Mouse (Mus musculus) liver, embryonic 15.5 days (tissue): ENCODE measurements at regions not wholly inside any gene's neighbourhood (a gene's known extent, or its start where the extent isn't known, plus 50 kb on each side); places are given as distances from the start of the nearest gene placed in this dataset.
A peak's percentile ranks its signal among the peaks of the same experiment; 100 is the strongest.

Experiments
- ATAC-seq: fragments of 200-750 bp; cut with Nextera tagmentation; 2 replicates; pipeline ENCODE4 v1.8.0; 2017; ENCODE audit warnings: moderate number of reproducible peaks, mild to moderate bottlenecking, moderate library complexity; ENCODE audit not compliant: insufficient read depth
- H3K27ac ChIP-seq: fragments of 300-500 bp; sonication (generic); replicated peaks from 2 replicates; pipeline ENCODE4 v1.5.1; 2015; ENCODE audit warnings: mild to moderate bottlenecking, inconsistent platforms
- H3K27me3 ChIP-seq: fragments of 300-500 bp; sonication (generic); 2 replicates; pipeline ENCODE4 v1.6.1; 2015; ENCODE audit warnings: mild to moderate bottlenecking, inconsistent platforms
- H3K36me3 ChIP-seq: fragments of 300-500 bp; sonication (generic); replicated peaks from 2 replicates; pipeline ENCODE4 v1.6.1; 2015; ENCODE audit warnings: moderate library complexity, mild to moderate bottlenecking, inconsistent platforms
- H3K4me1 ChIP-seq: fragments of 300-500 bp; sonication (generic); replicated peaks from 2 replicates; pipeline ENCODE4 v1.6.1; 2015; ENCODE audit warnings: inconsistent platforms
- H3K4me2 ChIP-seq: fragments of 300-500 bp; sonication (generic); 2 replicates; pipeline ENCODE4 v1.6.1; 2015; ENCODE audit warnings: moderate library complexity, mild to moderate bottlenecking, inconsistent platforms
- H3K4me3 ChIP-seq: fragments of 300-500 bp; sonication (generic); replicated peaks from 2 replicates; pipeline ENCODE4 v1.5.1; 2015; ENCODE audit warnings: mild to moderate bottlenecking, inconsistent platforms
- H3K9ac ChIP-seq: fragments of 300-500 bp; sonication (generic); 2 replicates; pipeline ENCODE4 v1.6.1; 2015; ENCODE audit warnings: moderate library complexity, mild to moderate bottlenecking, inconsistent platforms
- H3K9me3 ChIP-seq: fragments of 300-500 bp; sonication (generic); replicated peaks from 2 replicates; pipeline ENCODE4 v1.6.1; 2016; ENCODE audit warnings: inconsistent platforms
- WGBS: fragments of 180-500 bp; shearing (Covaris S2); methylation state at CpG from one replicate; pipeline ENCODE4 v1.1.7; 2015; ENCODE audit warnings: mixed read lengths; ENCODE audit not compliant: insufficient replicate concordance; 5-methylcytosine and 5-hydroxymethylcytosine counted together

GRCm38 (mm10) chr5:148776796-148777659 is 152.1 kb downstream of the Katnal1 start:
- WGBS = 73% methylated on average over 20 of the region's 20 CpGs
- no peak for ATAC-seq
- peaks cover 29% of the 10 kb centered on the region for H3K4me1 ChIP-seq

GRCm38 (mm10) chr5:148775232-148775631 is 153.9 kb downstream of the Katnal1 start:
- Histone ChIP-seq H3K36me3 (no peaks in the 10 kb centered on the region), H3K4me2 (peak overlapping the region; percentile 45), H3K27me3 (peaks cover 5% of the 10 kb centered on the region; the same call in 1 of the 2 replicates), H3K9me3 (no peaks in the 10 kb centered on the region), H3K9ac (no peak overlapping the region), H3K4me1 (peaks cover 32% of the 10 kb centered on the region), H3K4me3 (no peak overlapping the region), H3K27ac (peak overlapping the region; percentile 34)
- WGBS = 59% methylated on average over 3 of the region's 3 CpGs
- no peak for ATAC-seq

More at GRCm38 (mm10) chr5:148776796-148777659, 152.1 kb downstream of the Katnal1 start:
- H3K4me2 ChIP-seq = no peak overlapping the region
- no peak overlapping the region for H3K27ac ChIP-seq
- no peak overlapping the region for H3K4me3 ChIP-seq
- no peak overlapping the region for H3K9ac ChIP-seq
- H3K36me3 ChIP-seq = no peaks in the 10 kb centered on the region
- H3K27me3 ChIP-seq = peaks cover under 1% of the 10 kb centered on the region; the same call in 1 of the 2 replicates
- H3K9me3 ChIP-seq = no peaks in the 10 kb centered on the region

GRCm38 (mm10) chr5:148774446-148774845 is 154.7 kb downstream of the Katnal1 start:
- no peak overlapping the region for H3K9ac ChIP-seq
- peaks cover 32% of the 10 kb centered on the region for H3K4me1 ChIP-seq
- H3K9me3 ChIP-seq = no peaks in the 10 kb centered on the region
- 13% methylated on average over 3 of the region's 3 CpGs for WGBS
- no peaks in the 10 kb centered on the region for H3K36me3 ChIP-seq
- no peak overlapping the region for H3K4me3 ChIP-seq
- peak; percentile 94 for ATAC-seq
- H3K27ac ChIP-seq = peak overlapping the region; percentile 34
- peaks cover 5% of the 10 kb centered on the region; the same call in 1 of the 2 replicates for H3K27me3 ChIP-seq
- H3K4me2 ChIP-seq = peak overlapping the region; percentile 45

- H3K4me3 ChIP-seq = no peak overlapping the region
- WGBS = 33% methylated on average over 4 of the region's 4 CpGs
- peaks cover 20% of the 10 kb centered on the region for H3K4me1 ChIP-seq
- no peaks in the 10 kb centered on the region for H3K36me3 ChIP-seq
- no peak for ATAC-seq
- no peaks in the 10 kb centered on the region for H3K9me3 ChIP-seq
- no peak overlapping the region for H3K27ac ChIP-seq
- no peak overlapping the region for H3K9ac ChIP-seq
- peaks cover 5% of the 10 kb centered on the region; the same call in 1 of the 2 replicates for H3K27me3 ChIP-seq
- no peak overlapping the region for H3K4me2 ChIP-seq
Measured at GRCm38 (mm10) chr5:148769452-148769851, 159.7 kb downstream of the Katnal1 start.

- no peak for ATAC-seq
- H3K4me1 ChIP-seq = peaks cover 9% of the 10 kb centered on the region
- H3K4me3 ChIP-seq = no peak overlapping the region
- no peak overlapping the region for H3K27ac ChIP-seq
- no peaks in the 10 kb centered on the region for H3K9me3 ChIP-seq
- H3K36me3 ChIP-seq = no peaks in the 10 kb centered on the region
- H3K27me3 ChIP-seq = peaks cover 5% of the 10 kb centered on the region; the same call in 1 of the 2 replicates
- H3K9ac ChIP-seq = no peak overlapping the region
- no peak overlapping the region for H3K4me2 ChIP-seq
- WGBS = 61% methylated on average over 7 of the region's 7 CpGs
Measured at GRCm38 (mm10) chr5:148768346-148768745, 160.8 kb downstream of the Katnal1 start.

GRCm38 (mm10) chr5:148765993-148766392 is 163.1 kb downstream of the Katnal1 start:
- H3K9ac ChIP-seq = no peak overlapping the region
- H3K4me2 ChIP-seq = no peak overlapping the region
- peaks cover 7% of the 10 kb centered on the region for H3K4me1 ChIP-seq
- no peaks in the 10 kb centered on the region for H3K27me3 ChIP-seq
- H3K36me3 ChIP-seq = no peaks in the 10 kb centered on the region
- no peaks in the 10 kb centered on the region for H3K9me3 ChIP-seq
- ATAC-seq = no peak
- no peak overlapping the region for H3K27ac ChIP-seq
- WGBS = 69% methylated on average over 7 of the region's 7 CpGs
- H3K4me3 ChIP-seq = no peak overlapping the region

GRCm38 (mm10) chr5:148760108-148760507 is 169.0 kb downstream of the Katnal1 start:
- Histone ChIP-seq H3K9me3 (no peaks in the 10 kb centered on the region), H3K36me3 (no peaks in the 10 kb centered on the region)

GRCm38 (mm10) chr5:148758786-148759185 is 170.3 kb downstream of the Katnal1 start:
- Histone ChIP-seq H3K27me3 (peaks cover 5% of the 10 kb centered on the region; the same call in 1 of the 2 replicates), H3K4me1 (0 out of 2 replicates have a peak, but pooled peaks cover 4% of the 10 kb centered on the region), H3K9ac (no peak overlapping the region), H3K4me2 (no peak overlapping the region), H3K4me3 (no peak overlapping the region), H3K9me3 (no peaks in the 10 kb centered on the region), H3K27ac (no peak overlapping the region), H3K36me3 (no peaks in the 10 kb centered on the region)
- no peak for ATAC-seq
- 70% methylated on average over 7 of the region's 7 CpGs for whole genome bisulfite sequencing

More at GRCm38 (mm10) chr5:148760108-148760507, 169.0 kb downstream of the Katnal1 start:
- Histone ChIP-seq H3K4me1 (0 out of 2 replicates have a peak, but pooled peaks cover 2% of the 10 kb centered on the region), H3K9ac (no peak overlapping the region), H3K27me3 (peaks cover 5% of the 10 kb centered on the region; the same call in 1 of the 2 replicates), H3K4me3 (no peak overlapping the region), H3K27ac (no peak overlapping the region), H3K4me2 (no peak overlapping the region)
- WGBS = 70% methylated on average over 9 of the region's 9 CpGs
- no peak for ATAC-seq

GRCm38 (mm10) chr5:148757715-148758114 is 171.4 kb downstream of the Katnal1 start:
- 70% methylated on average over 5 of the region's 5 CpGs for WGBS

GRCm38 (mm10) chr5:148757236-148757635 is 171.9 kb downstream of the Katnal1 start:
- H3K4me1 ChIP-seq = 0 out of 2 replicates have a peak, but pooled peaks cover 4% of the 10 kb centered on the region
- no peak overlapping the region for H3K4me3 ChIP-seq
- 0 out of 2 replicates have a peak, but pooled peaks cover 3% of the 10 kb centered on the region for H3K9me3 ChIP-seq
- H3K27me3 ChIP-seq = peaks cover 5% of the 10 kb centered on the region; the same call in 1 of the 2 replicates
- no peak overlapping the region for H3K4me2 ChIP-seq
- 74% methylated on average over 8 of the region's 8 CpGs for WGBS
- H3K36me3 ChIP-seq = no peaks in the 10 kb centered on the region
- no peak overlapping the region for H3K27ac ChIP-seq
- no peak for ATAC-seq
- no peak overlapping the region for H3K9ac ChIP-seq

More at GRCm38 (mm10) chr5:148757715-148758114, 171.4 kb downstream of the Katnal1 start:
- Histone ChIP-seq H3K4me2 (no peak overlapping the region), H3K36me3 (no peaks in the 10 kb centered on the region), H3K27ac (no peak overlapping the region), H3K27me3 (peaks cover 5% of the 10 kb centered on the region; the same call in 1 of the 2 replicates), H3K9me3 (no peaks in the 10 kb centered on the region), H3K4me1 (0 out of 2 replicates have a peak, but pooled peaks cover 4% of the 10 kb centered on the region), H3K9ac (no peak overlapping the region), H3K4me3 (no peak overlapping the region)
- ATAC-seq = no peak

GRCm38 (mm10) chr5:148756246-148756930 is 172.7 kb downstream of the Katnal1 start:
- Histone ChIP-seq H3K27ac (no peak overlapping the region), H3K9me3 (0 out of 2 replicates have a peak, but pooled peaks cover 3% of the 10 kb centered on the region), H3K4me1 (0 out of 2 replicates have a peak, but pooled peaks cover 4% of the 10 kb centered on the region), H3K27me3 (peaks cover 5% of the 10 kb centered on the region; the same call in 1 of the 2 replicates), H3K36me3 (no peaks in the 10 kb centered on the region), H3K4me2 (no peak overlapping the region), H3K4me3 (no peak overlapping the region), H3K9ac (no peak overlapping the region)
- 72% methylated on average over 16 of the region's 16 CpGs for WGBS
- no peak for ATAC-seq
